Comparison of ENCODE assay signal across 21 mouse cellular contexts in genomic region chr2:6896896-6897295, GRCm38 (mm10).
"Had no signal": no experiment of that assay in that cellular context is flagged by ENCODE, and none has a peak within 500 bp of the region (broad histone marks: within the 10 kb centered on the region; RNA-seq: fewer than 3 reads in every experiment).

No protein-coding gene starts in this region.

- H3K36me3 ChIP-seq: midbrain, embryonic 10.5 days; midbrain, embryonic 12.5 days; neural tube, embryonic 13.5 days; neural tube, embryonic 15.5 days; stomach, embryonic 15.5 days had no signal

- H3K4me2 ChIP-seq: lung, embryonic 14.5 days; midbrain, embryonic 12.5 days; neural tube, embryonic 13.5 days; neural tube, embryonic 15.5 days; stomach, embryonic 15.5 days had no signal

- H3K4me3 ChIP-seq: midbrain, embryonic 10.5 days; midbrain, embryonic 12.5 days; myocyte; neural tube, embryonic 13.5 days; neural tube, embryonic 15.5 days; stomach, embryonic 15.5 days had no signal

- H3K4me1 ChIP-seq: midbrain, embryonic 10.5 days; midbrain, embryonic 12.5 days; neural tube, embryonic 13.5 days; neural tube, embryonic 15.5 days; stomach, embryonic 15.5 days had no signal

- H3K27me3 ChIP-seq: midbrain, embryonic 12.5 days; neural tube, embryonic 13.5 days; neural tube, embryonic 15.5 days; stomach, embryonic 15.5 days had no signal

- ATAC-seq: midbrain, embryonic 16.5 days had no signal

- H3K9me3 ChIP-seq: midbrain, embryonic 10.5 days; midbrain, embryonic 12.5 days; neural tube, embryonic 13.5 days; neural tube, embryonic 15.5 days; stomach, embryonic 15.5 days had no signal

- DNase-seq: lung, adult 18-20 months; lung, embryonic 14.5 days; lung, postnatal 10 days; midbrain, embryonic 14.5 days; retina, postnatal 1 day; right cerebral cortex, adult 18-20 months; right cerebral cortex, postnatal 25 days; right cerebral cortex, postnatal 4 days; spleen, adult 18-20 months; thymus, adult 2 months; thymus, postnatal 25 days; thymus, postnatal 4 days had no signal

- H3K27ac ChIP-seq: macrophage; midbrain, embryonic 10.5 days; midbrain, embryonic 12.5 days; neural tube, embryonic 13.5 days; neural tube, embryonic 15.5 days; stomach, embryonic 15.5 days; stomach, postnatal 0 days had no signal

- H3K9ac ChIP-seq: lung, embryonic 14.5 days; midbrain, embryonic 12.5 days; neural tube, embryonic 13.5 days; neural tube, embryonic 15.5 days; stomach, embryonic 15.5 days had no signal
